Mouse (Mus musculus) kidney, embryonic 14.5 days (tissue): ENCODE data around the gene Ephb2. TPM values are rescaled to one million over a fixed set of nuclear protein-coding genes. Genes with fewer than 3 reads are reported as not detected.

Source experiments
- microRNA-seq: library from miRNA; unstranded; fragments of <30 nt; microRNA quantifications from one replicate; pipeline ENCODE4, GENCODE M21; 2016
- polyA plus RNA-seq: library from polyadenylated mRNA; unstranded; fragments of >200 nt; fragmentation: Nextera tagmentation; extraction: Ambion mirVana; gene quantifications from 2 replicates; pipeline ENCODE4 v1.2.1, GENCODE M21; 2014

Gene Ephb2
- polyA plus RNA-seq, 1 experiment from 2014 or later = 9.1 TPM

Small RNAs within 50 kb of the gene (microRNA-seq; reads per million reads assigned to microRNA genes)
- gene Gm22180 = not detected

Other genes with a start within 250 kb of the Ephb2 start
- gene Kdm1a, start 233.3 kb downstream of the Ephb2 start, polyA plus RNA-seq = 60.9 and 69.9 TPM in 2 replicates
- gene Tex46, start 225.6 kb downstream of the Ephb2 start, polyA plus RNA-seq = not detected in 2 replicates
- gene Lactbl1, start 213.4 kb downstream of the Ephb2 start, polyA plus RNA-seq = 0.14 TPM in 1 of 2 replicates, not detected in the other
- 37.1 and 38.8 TPM in 2 replicates for gene C1qb, start 50.2 kb upstream of the Ephb2 start, polyA plus RNA-seq
- gene C1qc, start 57.1 kb upstream of the Ephb2 start, polyA plus RNA-seq = 16.9 and 21.3 TPM in 2 replicates
- gene C1qa, start 62.8 kb upstream of the Ephb2 start, polyA plus RNA-seq = 16.8 and 17.4 TPM in 2 replicates
- 0.19 and 0.27 TPM in 2 replicates for gene Epha8, start 120.8 kb upstream of the Ephb2 start, polyA plus RNA-seq
- 3.3 and 5.6 TPM in 2 replicates for gene Zbtb40, start 212.8 kb upstream of the Ephb2 start, polyA plus RNA-seq